Mouse (Mus musculus): ENCODE data around the gene Fam129b. TPM values are rescaled to one million over a fixed set of nuclear protein-coding genes. Genes with fewer than 3 reads are reported as not detected.

Fam129b gene
- polyA plus RNA-seq, 1 experiment from 2014 or later: 25.3 TPM

DNA sequence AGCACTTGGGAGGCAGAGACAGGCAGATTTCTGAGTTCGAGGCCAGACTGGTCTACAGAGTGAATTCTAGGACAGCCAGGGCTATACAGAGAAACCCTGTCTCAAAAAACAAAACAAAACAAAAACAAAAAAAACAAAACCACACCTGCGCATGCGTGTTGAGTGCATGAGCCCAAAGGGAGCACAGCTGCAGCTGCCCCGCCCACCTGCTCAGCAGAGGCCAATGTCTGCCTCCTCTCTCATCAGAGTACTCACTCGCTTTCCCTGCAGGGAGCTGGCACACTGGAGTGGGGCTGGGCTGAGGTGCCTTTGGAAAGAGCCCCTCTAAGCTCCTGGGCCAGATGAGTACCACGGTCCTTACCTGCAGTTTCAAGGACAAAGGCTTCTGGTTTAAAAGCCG lies 55.8 kb downstream of the Fam129b start:
- Histone ChIP-seq H3K4me2 (ENCODE audit: low read length) (no peak overlapping the region), H3K27ac (ENCODE audit: low read length) (no peak overlapping the region), H3K9me3 (replicated peaks; ENCODE audit: control insufficient read depth, low read length, poor library complexity, severe bottlenecking) (no peaks in the 10 kb centered on the region), H3K27me3 (ENCODE audit: control insufficient read depth, insufficient read depth, low read depth, low read length) (no peaks in the 10 kb centered on the region), H3K4me1 (ENCODE audit: control insufficient read depth, insufficient read depth, low read length) (no peaks in the 10 kb centered on the region), H3K36me3 (ENCODE audit: control insufficient read depth, insufficient read depth, low read length) (peaks cover 6% of the 10 kb centered on the region), H3K4me3 (ENCODE audit: low read depth, low read length) (no peak overlapping the region), H3K9ac (ENCODE audit: low read depth, low read length) (no peak overlapping the region)
- 83% methylated on average over 7 of the region's 7 CpGs for WGBS
- ATAC-seq: no peak

DNA sequence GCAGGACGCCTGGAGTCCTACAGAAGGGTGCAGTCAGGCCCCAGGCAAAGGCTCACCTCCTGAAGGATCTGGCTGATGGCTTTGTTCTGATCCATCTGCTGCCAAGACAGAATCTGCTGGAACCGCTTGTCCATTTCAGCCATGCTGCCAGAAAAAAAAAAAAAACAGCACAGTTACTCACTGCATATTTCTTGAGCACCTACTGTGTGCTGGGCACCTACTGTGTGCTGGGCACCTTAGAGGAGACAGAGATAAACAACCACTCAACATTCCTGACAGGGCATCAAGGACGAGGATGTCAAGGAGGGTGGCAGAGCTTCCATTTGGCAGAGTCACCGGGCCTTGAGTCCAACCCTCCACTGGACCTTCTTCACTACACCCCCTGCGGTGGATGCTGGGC lies 62.8 kb downstream of the Fam129b start:
- 97% methylated on average over 5 of the region's 5 CpGs for WGBS
- Histone ChIP-seq H3K4me2 (ENCODE audit: low read length) (no peak overlapping the region), H3K36me3 (ENCODE audit: control insufficient read depth, insufficient read depth, low read length) (peaks cover 37% of the 10 kb centered on the region)

DNA sequence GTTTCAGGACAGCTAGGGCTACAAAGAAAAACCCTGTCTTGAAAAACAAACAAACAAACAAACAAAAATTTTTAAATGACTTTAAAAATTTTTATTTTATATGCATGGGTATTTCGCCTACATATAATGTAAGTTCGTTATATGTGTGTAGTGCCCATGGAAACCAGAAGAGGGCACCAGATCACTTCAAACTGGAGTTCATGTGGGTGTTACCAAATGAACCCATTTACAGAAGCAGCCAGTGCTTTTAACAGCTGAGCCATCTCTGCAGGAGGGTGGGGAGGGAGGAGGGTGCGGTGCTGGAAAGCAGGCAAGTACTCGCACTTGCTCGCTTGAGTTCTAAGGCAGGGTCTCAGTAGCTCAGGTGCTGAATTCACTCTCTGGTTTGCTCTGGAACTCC lies 63.5 kb downstream of the Fam129b start:
- no peak overlapping the region for H3K9ac ChIP-seq (ENCODE audit: low read depth, low read length)
- no peak for ATAC-seq
- no peaks in the 10 kb centered on the region for H3K9me3 ChIP-seq (replicated peaks; ENCODE audit: control insufficient read depth, low read length, poor library complexity, severe bottlenecking)
- H3K36me3 ChIP-seq (ENCODE audit: control insufficient read depth, insufficient read depth, low read length): peaks cover 37% of the 10 kb centered on the region
- WGBS: 69% methylated on average over 5 of the region's 5 CpGs
- H3K27me3 ChIP-seq (ENCODE audit: control insufficient read depth, insufficient read depth, low read depth, low read length): no peaks in the 10 kb centered on the region
- H3K4me1 ChIP-seq (ENCODE audit: control insufficient read depth, insufficient read depth, low read length): no peaks in the 10 kb centered on the region
- no peak overlapping the region for H3K27ac ChIP-seq (ENCODE audit: low read length)
- H3K4me3 ChIP-seq (ENCODE audit: low read depth, low read length): no peak overlapping the region
- no peak overlapping the region for H3K4me2 ChIP-seq (ENCODE audit: low read length)

More for the DNA sequence above, 62.8 kb downstream of the Fam129b start:
- no peak overlapping the region for H3K27ac ChIP-seq (ENCODE audit: low read length)
- H3K27me3 ChIP-seq (ENCODE audit: control insufficient read depth, insufficient read depth, low read depth, low read length): no peaks in the 10 kb centered on the region
- H3K4me3 ChIP-seq (ENCODE audit: low read depth, low read length): no peak overlapping the region
- H3K4me1 ChIP-seq (ENCODE audit: control insufficient read depth, insufficient read depth, low read length): no peaks in the 10 kb centered on the region
- no peak overlapping the region for H3K9ac ChIP-seq (ENCODE audit: low read depth, low read length)
- no peaks in the 10 kb centered on the region for H3K9me3 ChIP-seq (replicated peaks; ENCODE audit: control insufficient read depth, low read length, poor library complexity, severe bottlenecking)
- ATAC-seq: no peak

DNA sequence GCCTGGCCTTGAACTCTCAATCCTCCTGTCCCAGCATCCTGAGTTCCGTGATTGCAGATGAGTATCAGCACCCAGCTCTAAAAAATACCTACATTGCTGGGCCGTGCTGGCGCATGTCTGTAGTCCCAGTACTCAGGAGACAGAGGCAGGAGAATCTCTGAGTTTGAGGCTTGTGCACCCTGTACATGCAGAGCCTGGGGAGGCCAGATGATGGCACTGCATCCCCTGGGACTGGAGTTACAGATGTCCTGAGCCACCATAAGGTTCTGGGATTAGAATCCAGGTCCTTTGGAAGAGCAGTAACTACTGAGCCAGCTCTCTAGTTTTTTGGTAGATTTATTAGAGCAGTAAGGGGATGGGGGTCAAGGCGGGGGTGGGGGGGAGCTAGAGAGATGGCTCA lies 64.6 kb downstream of the Fam129b start:
- no peak for ATAC-seq
- Histone ChIP-seq H3K4me2 (ENCODE audit: low read length) (no peak overlapping the region), H3K4me1 (ENCODE audit: control insufficient read depth, insufficient read depth, low read length) (no peaks in the 10 kb centered on the region), H3K4me3 (ENCODE audit: low read depth, low read length) (no peak overlapping the region), H3K36me3 (ENCODE audit: control insufficient read depth, insufficient read depth, low read length) (peaks cover 39% of the 10 kb centered on the region), H3K9ac (ENCODE audit: low read depth, low read length) (no peak overlapping the region), H3K27me3 (ENCODE audit: control insufficient read depth, insufficient read depth, low read depth, low read length) (no peaks in the 10 kb centered on the region), H3K27ac (ENCODE audit: low read length) (no peak overlapping the region), H3K9me3 (replicated peaks; ENCODE audit: control insufficient read depth, low read length, poor library complexity, severe bottlenecking) (no peaks in the 10 kb centered on the region)
- WGBS: 98% methylated on average over 4 of the region's 4 CpGs

DNA sequence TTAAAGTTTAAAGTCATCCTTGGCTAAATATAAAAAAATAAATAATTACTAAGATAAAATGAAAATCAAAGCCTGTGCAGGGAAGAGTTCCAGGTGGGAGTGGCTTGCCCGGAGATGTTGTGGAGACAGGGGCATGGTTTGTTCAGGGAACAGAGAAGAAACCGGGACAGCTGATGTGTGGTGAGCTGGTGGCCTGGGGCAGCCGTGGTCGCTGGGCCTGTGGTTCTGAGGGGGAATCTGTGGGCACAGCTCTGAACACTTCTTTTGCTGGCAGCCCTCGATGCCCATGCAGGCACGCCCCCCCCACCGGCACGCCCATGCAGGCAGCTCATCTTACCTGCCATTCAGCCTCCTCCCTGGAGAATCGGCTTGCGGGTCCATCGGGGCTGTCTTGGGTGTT lies 71.5 kb downstream of the Fam129b start:
- no peak overlapping the region for H3K4me3 ChIP-seq (ENCODE audit: low read depth, low read length)
- H3K27ac ChIP-seq (ENCODE audit: low read length): no peak overlapping the region
- H3K36me3 ChIP-seq (ENCODE audit: control insufficient read depth, insufficient read depth, low read length): peaks cover 30% of the 10 kb centered on the region
- no peaks in the 10 kb centered on the region for H3K4me1 ChIP-seq (ENCODE audit: control insufficient read depth, insufficient read depth, low read length)
- ATAC-seq: no peak
- WGBS: 92% methylated on average over 11 of the region's 11 CpGs
- no peaks in the 10 kb centered on the region for H3K27me3 ChIP-seq (ENCODE audit: control insufficient read depth, insufficient read depth, low read depth, low read length)
- no peak overlapping the region for H3K9ac ChIP-seq (ENCODE audit: low read depth, low read length)
- no peak overlapping the region for H3K4me2 ChIP-seq (ENCODE audit: low read length)
- H3K9me3 ChIP-seq (replicated peaks; ENCODE audit: control insufficient read depth, low read length, poor library complexity, severe bottlenecking): no peaks in the 10 kb centered on the region

DNA sequence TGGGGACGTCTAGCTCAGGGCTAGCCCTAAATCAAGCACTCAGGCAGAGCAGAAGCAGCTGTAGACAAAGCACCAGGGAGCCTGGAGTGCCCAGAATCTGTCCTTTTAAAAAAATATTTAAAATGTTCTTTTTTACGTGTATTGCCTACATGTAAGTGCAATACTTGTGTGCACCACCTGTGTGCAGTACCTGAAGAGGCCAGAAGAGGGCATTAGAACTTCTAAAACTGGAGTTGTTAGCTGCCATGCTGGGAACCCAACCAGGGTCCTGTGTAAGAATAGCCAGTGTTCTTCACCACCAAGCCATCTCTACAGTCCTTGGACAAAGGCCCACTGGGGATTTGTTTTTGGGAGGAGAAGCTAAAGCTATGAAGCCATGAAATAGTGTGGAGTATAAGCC lies 78.7 kb downstream of the Fam129b start:
- no peak overlapping the region for H3K27ac ChIP-seq (ENCODE audit: low read length)
- no peak overlapping the region for H3K4me2 ChIP-seq (ENCODE audit: low read length)
- no peak overlapping the region for H3K4me3 ChIP-seq (ENCODE audit: low read depth, low read length)
- no peak overlapping the region for H3K9ac ChIP-seq (ENCODE audit: low read depth, low read length)
- H3K27me3 ChIP-seq (ENCODE audit: control insufficient read depth, insufficient read depth, low read depth, low read length): no peaks in the 10 kb centered on the region
- ATAC-seq: no peak
- H3K4me1 ChIP-seq (ENCODE audit: control insufficient read depth, insufficient read depth, low read length): no peaks in the 10 kb centered on the region
- peaks cover 26% of the 10 kb centered on the region for H3K36me3 ChIP-seq (ENCODE audit: control insufficient read depth, insufficient read depth, low read length)
- no peaks in the 10 kb centered on the region for H3K9me3 ChIP-seq (replicated peaks; ENCODE audit: control insufficient read depth, low read length, poor library complexity, severe bottlenecking)
- 91% methylated on average over 2 of the region's 2 CpGs for WGBS

DNA sequence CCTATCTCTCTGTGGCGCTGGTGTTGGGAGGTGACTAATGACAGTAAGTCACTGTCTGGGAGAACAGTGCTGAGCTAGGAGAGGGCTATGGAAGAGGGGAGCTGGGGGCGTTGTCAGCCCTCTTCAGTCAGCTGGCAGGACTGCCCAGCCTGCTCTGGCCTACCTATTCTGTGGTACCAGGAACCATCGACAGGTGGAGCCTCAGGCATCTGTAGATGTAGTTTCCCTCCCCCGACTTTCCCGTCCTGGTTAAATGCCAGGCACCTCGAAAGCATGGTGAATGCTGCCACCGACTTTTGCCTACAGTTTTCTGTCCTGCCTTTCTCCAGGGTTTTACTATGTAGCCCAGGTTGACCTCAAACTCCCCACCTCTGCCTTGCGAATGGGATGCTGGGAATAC lies 81.4 kb downstream of the Fam129b start:
- H3K27me3 ChIP-seq (ENCODE audit: control insufficient read depth, insufficient read depth, low read depth, low read length): no peaks in the 10 kb centered on the region
- H3K4me2 ChIP-seq (ENCODE audit: low read length): no peak overlapping the region
- peaks cover 7% of the 10 kb centered on the region for H3K4me1 ChIP-seq (ENCODE audit: control insufficient read depth, insufficient read depth, low read length)
- H3K9me3 ChIP-seq (replicated peaks; ENCODE audit: control insufficient read depth, low read length, poor library complexity, severe bottlenecking): no peaks in the 10 kb centered on the region
- ATAC-seq: no peak
- H3K9ac ChIP-seq (ENCODE audit: low read depth, low read length): no peak overlapping the region
- H3K27ac ChIP-seq (ENCODE audit: low read length): no peak overlapping the region
- 69% methylated on average over 8 of the region's 8 CpGs for WGBS
- H3K36me3 ChIP-seq (ENCODE audit: control insufficient read depth, insufficient read depth, low read length): peaks cover 21% of the 10 kb centered on the region
- H3K4me3 ChIP-seq (ENCODE audit: low read depth, low read length): no peak overlapping the region

DNA sequence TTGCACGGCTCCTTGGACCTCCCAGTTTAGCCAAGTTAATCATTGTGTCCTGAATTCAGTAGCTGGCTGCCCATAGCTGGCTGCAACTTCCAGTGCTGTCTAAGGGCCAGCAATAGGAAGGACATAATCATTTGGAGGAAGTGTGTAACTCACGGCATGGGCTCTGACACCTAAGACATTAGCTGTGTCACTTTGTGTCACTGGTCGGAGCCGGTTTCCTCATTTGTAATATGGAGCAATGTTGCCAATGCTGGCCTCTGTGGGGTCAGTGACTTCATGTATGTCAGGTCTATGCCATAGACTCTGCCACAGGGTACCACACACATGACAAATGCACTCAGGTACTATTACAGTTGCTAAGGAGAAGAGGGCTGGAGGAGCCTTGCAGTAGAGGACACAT lies 84.4 kb downstream of the Fam129b start:
- no peak overlapping the region for H3K27ac ChIP-seq (ENCODE audit: low read length)
- peaks cover 20% of the 10 kb centered on the region for H3K4me1 ChIP-seq (ENCODE audit: control insufficient read depth, insufficient read depth, low read length)
- H3K4me3 ChIP-seq (ENCODE audit: low read depth, low read length): no peak overlapping the region; the same call in 1 of the 2 replicates
- peaks cover 13% of the 10 kb centered on the region; the same call in 1 of the 2 replicates for H3K36me3 ChIP-seq (ENCODE audit: control insufficient read depth, insufficient read depth, low read length)
- no peaks in the 10 kb centered on the region for H3K27me3 ChIP-seq (ENCODE audit: control insufficient read depth, insufficient read depth, low read depth, low read length)
- WGBS: 94% methylated on average over 4 of the region's 4 CpGs
- H3K4me2 ChIP-seq (ENCODE audit: low read length): peak overlapping the region; percentile 97
- H3K9ac ChIP-seq (ENCODE audit: low read depth, low read length): peak overlapping the region; percentile 90; the same call in 1 of the 2 replicates
- no peaks in the 10 kb centered on the region for H3K9me3 ChIP-seq (replicated peaks; ENCODE audit: control insufficient read depth, low read length, poor library complexity, severe bottlenecking)
- peak; percentile 7; the same call in 1 of the 2 replicates for ATAC-seq

DNA sequence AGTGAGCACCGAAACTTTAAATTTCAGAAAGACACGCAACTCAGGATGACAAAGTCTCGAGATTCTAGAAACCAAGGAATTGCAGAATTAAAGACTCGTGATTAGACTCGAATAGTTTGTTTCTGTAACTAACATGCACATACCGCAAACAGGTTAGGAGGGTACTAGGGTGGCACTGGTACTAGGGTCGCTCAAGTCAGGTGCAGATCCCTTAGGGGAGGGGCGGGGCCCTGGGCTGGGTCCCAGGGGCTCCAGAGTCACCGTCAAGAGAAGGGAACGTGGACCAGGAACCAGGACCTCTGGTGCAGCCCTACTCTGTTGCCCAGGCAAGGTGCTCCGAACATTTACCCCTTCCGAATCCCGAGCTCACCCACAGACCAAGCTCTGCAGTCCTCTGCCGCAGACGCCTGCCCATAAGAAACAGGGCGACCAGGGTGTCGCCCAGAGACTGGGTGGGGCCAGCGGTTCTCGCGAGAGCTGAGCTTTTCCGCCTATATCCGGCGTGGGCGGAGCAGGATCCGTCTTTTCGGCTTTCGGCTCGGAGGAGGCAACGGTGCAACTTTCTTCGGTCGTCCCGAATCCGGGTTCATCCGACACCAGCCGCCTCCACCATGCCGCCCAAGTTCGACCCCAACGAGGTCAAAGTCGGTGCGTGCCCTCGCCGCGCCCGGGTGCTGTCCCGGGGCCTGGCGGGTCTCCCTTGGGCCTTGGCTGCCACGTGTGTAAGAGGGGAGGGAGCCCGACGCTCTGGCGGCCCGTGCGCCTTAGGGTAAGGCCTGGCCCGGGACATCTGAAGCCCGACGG lies 85.5 kb downstream of the Fam129b start, which contains the start of the genes Rpl12 and Lrsam1:
Gene Rpl12 (plus strand): TSS at position 368 of the 804 bp plus-strand sequence.
Gene Lrsam1 (minus strand): TSS at position 423 of the 804 bp plus-strand sequence.
- no peaks in the 10 kb centered on the region for H3K9me3 ChIP-seq (replicated peaks; ENCODE audit: control insufficient read depth, low read length, poor library complexity, severe bottlenecking)
- H3K4me1 ChIP-seq (ENCODE audit: control insufficient read depth, insufficient read depth, low read length): peaks cover 25% of the 10 kb centered on the region
- H3K4me3 ChIP-seq (ENCODE audit: low read depth, low read length): peak within 1 kb of the TSS; percentile 74
- H3K27me3 ChIP-seq (ENCODE audit: control insufficient read depth, insufficient read depth, low read depth, low read length): no peaks in the 10 kb centered on the region
- H3K4me2 ChIP-seq (ENCODE audit: low read length): peak within 1 kb of the TSS; percentile 97
- H3K9ac ChIP-seq (ENCODE audit: low read depth, low read length): peak within 1 kb of the TSS; percentile 90
- peak; percentile 95 for ATAC-seq
- H3K36me3 ChIP-seq (ENCODE audit: control insufficient read depth, insufficient read depth, low read length): peaks cover 12% of the 10 kb centered on the region; the same call in 1 of the 2 replicates
- H3K27ac ChIP-seq (ENCODE audit: low read length): peak within 1 kb of the TSS; percentile 78
- 4% methylated on average over 54 of the region's 55 CpGs for WGBS
